Mouse (Mus musculus) bone marrow macrophage, adult 2 months (primary cell): ENCODE data around the gene Tead1.

Source experiments
- CTCF ChIP-seq: IDR thresholded peaks from 2 replicates; pipeline ENCODE4 v1.5.1; 2012; ENCODE audit warnings: low read depth, mild to moderate bottlenecking, low read length, moderate library complexity
- POLR2A ChIP-seq: IDR thresholded peaks from 2 replicates; pipeline ENCODE4 v1.6.1; 2012; ENCODE audit warnings: mild to moderate bottlenecking, low read depth, low read length, borderline replicate concordance

GRCm38 (mm10) chr7:112769866-112770265 is 90.7 kb downstream of the Tead1 start:
- TF ChIP-seq CTCF (no peak), POLR2A (no peak)
